Mouse (Mus musculus) midbrain, embryonic 15.5 days (tissue): ENCODE measurements around the gene Ddx41. TPM values are rescaled to one million over a fixed set of nuclear protein-coding genes. Genes with fewer than 3 reads are reported as not detected.
A peak's percentile ranks its signal among the peaks of the same experiment; 100 is the strongest.

Source experiments
- ATAC-seq: fragments of 200-750 bp; cut with Nextera tagmentation; replicated peaks from 2 replicates; pipeline ENCODE4 v1.8.0; 2017; ENCODE audit warnings: moderate TSS enrichment
- H3K27ac ChIP-seq: fragments of 300-500 bp; sonication (generic); 2 replicates; pipeline ENCODE4 v1.5.1; 2015; ENCODE audit warnings: mild to moderate bottlenecking, inconsistent platforms
- H3K27me3 ChIP-seq: fragments of 300-500 bp; sonication (generic); replicated peaks from 2 replicates; pipeline ENCODE4 v1.6.1; 2015; ENCODE audit warnings: inconsistent platforms
- H3K36me3 ChIP-seq: fragments of 300-500 bp; sonication (generic); replicated peaks from 2 replicates; pipeline ENCODE4 v1.6.1; 2015; ENCODE audit warnings: inconsistent platforms
- H3K4me1 ChIP-seq: fragments of 300-500 bp; sonication (generic); 2 replicates; pipeline ENCODE4 v1.6.1; 2015; ENCODE audit warnings: inconsistent platforms
- H3K4me2 ChIP-seq: fragments of 300-500 bp; sonication (generic); 2 replicates; pipeline ENCODE4 v1.6.1; 2015; ENCODE audit warnings: inconsistent platforms, mild to moderate bottlenecking, moderate library complexity
- H3K4me3 ChIP-seq: fragments of 300-500 bp; sonication (generic); 2 replicates; pipeline ENCODE4 v1.5.1; 2015; ENCODE audit warnings: mild to moderate bottlenecking, inconsistent platforms
- H3K9ac ChIP-seq: fragments of 300-500 bp; sonication (generic); 2 replicates; pipeline ENCODE4 v1.6.1; 2015; ENCODE audit warnings: mild to moderate bottlenecking, inconsistent platforms
- H3K9me3 ChIP-seq: fragments of 300-500 bp; sonication (generic); 2 replicates; pipeline ENCODE4 v1.6.1; 2016; ENCODE audit warnings: inconsistent platforms
- WGBS: fragments of 180-500 bp; shearing (Covaris S2); methylation state at CpG from one replicate; pipeline ENCODE4 v1.1.7; 2015; ENCODE audit warnings: mixed read lengths; 5-methylcytosine and 5-hydroxymethylcytosine counted together
- polyA plus RNA-seq: library from polyadenylated mRNA; unstranded; fragments of >200 nt; fragmentation: Nextera tagmentation; extraction: Ambion mirVana; gene quantifications from 2 replicates; pipeline ENCODE4 v1.2.1, GENCODE M21; 2015

Ddx41 gene
- polyA plus RNA-seq, 1 experiment from 2014 or later, result 63.6 TPM

- Histone ChIP-seq H3K36me3 (0 out of 2 replicates have a peak, but pooled peaks cover 6% of the 10 kb centered on the region), H3K27me3 (no peaks in the 10 kb centered on the region), H3K9ac (peak within 1 kb of the TSS; percentile 80), H3K4me1 (peaks cover 30% of the 10 kb centered on the region), H3K27ac (peak within 1 kb of the TSS; percentile 82), H3K9me3 (no peaks in the 10 kb centered on the region), H3K4me3 (peak within 1 kb of the TSS; percentile 71), H3K4me2 (peak within 1 kb of the TSS; percentile 87)
- under 1% methylated on average over 45 of the region's 55 CpGs for WGBS
- peak; percentile 79 for ATAC-seq
These were observed 23.2 kb downstream of the Ddx41 start, which contains the start of gene Pdlim7 for GRCm38 (mm10) chr13:55513111-55513748. TSS of gene Pdlim7 (minus strand) at chr13:55513676.

- H3K36me3 ChIP-seq, result peaks cover 7% of the 10 kb centered on the region; the same call in 1 of the 2 replicates
- peak overlapping the region; percentile 80 for H3K9ac ChIP-seq
- H3K4me1 ChIP-seq, result peaks cover 30% of the 10 kb centered on the region
- peak; percentile 61 for ATAC-seq
- H3K4me3 ChIP-seq, result peak overlapping the region; percentile 71
- no peaks in the 10 kb centered on the region for H3K9me3 ChIP-seq
- no peaks in the 10 kb centered on the region for H3K27me3 ChIP-seq
- 1% methylated on average over 25 of the region's 25 CpGs for WGBS
- peak overlapping the region; percentile 87 for H3K4me2 ChIP-seq
- peak overlapping the region; percentile 82 for H3K27ac ChIP-seq
These were observed 24.0 kb downstream of the Ddx41 start for GRCm38 (mm10) chr13:55512379-55513031.

GRCm38 (mm10) chr13:55511492-55511861 is 25.0 kb downstream of the Ddx41 start:
- peaks cover 30% of the 10 kb centered on the region for H3K4me1 ChIP-seq
- WGBS, result 31% methylated on average over 5 of the region's 5 CpGs
- peak overlapping the region; percentile 87 for H3K4me2 ChIP-seq
- H3K4me3 ChIP-seq, result peak overlapping the region; percentile 71; the same call in 1 of the 2 replicates
- peak overlapping the region; percentile 6 for H3K9ac ChIP-seq
- H3K36me3 ChIP-seq, result peaks cover 16% of the 10 kb centered on the region
- H3K27me3 ChIP-seq, result no peaks in the 10 kb centered on the region
- H3K9me3 ChIP-seq, result no peaks in the 10 kb centered on the region
- H3K27ac ChIP-seq, result peak overlapping the region; percentile 66
- no peak for ATAC-seq

GRCm38 (mm10) chr13:55510668-55511491 is 25.6 kb downstream of the Ddx41 start:
- peak; percentile 35; the same call in 1 of the 2 replicates for ATAC-seq
- peak overlapping the region; percentile 6 for H3K9ac ChIP-seq
- peak overlapping the region; percentile 87 for H3K4me2 ChIP-seq
- no peaks in the 10 kb centered on the region for H3K9me3 ChIP-seq
- WGBS, result 11% methylated on average over 6 of the region's 6 CpGs
- H3K4me3 ChIP-seq, result no peak overlapping the region
- peaks cover 30% of the 10 kb centered on the region for H3K4me1 ChIP-seq
- peaks cover 21% of the 10 kb centered on the region for H3K36me3 ChIP-seq
- H3K27me3 ChIP-seq, result no peaks in the 10 kb centered on the region
- H3K27ac ChIP-seq, result peak overlapping the region; percentile 66

GRCm38 (mm10) chr13:55510332-55510667 is 26.2 kb downstream of the Ddx41 start:
- Histone ChIP-seq H3K9me3 (no peaks in the 10 kb centered on the region), H3K36me3 (peaks cover 26% of the 10 kb centered on the region), H3K9ac (no peak overlapping the region), H3K27me3 (no peaks in the 10 kb centered on the region), H3K27ac (0 out of 2 replicates have a peak overlapping the region, but pooled peaks have one; percentile 0), H3K4me3 (no peak overlapping the region), H3K4me2 (no peak overlapping the region), H3K4me1 (peaks cover 30% of the 10 kb centered on the region)
- 31% methylated on average over 3 of the region's 3 CpGs for WGBS
- ATAC-seq, result no peak

- peaks cover 26% of the 10 kb centered on the region for H3K4me1 ChIP-seq
- H3K9me3 ChIP-seq, result no peaks in the 10 kb centered on the region
- no peak for ATAC-seq
- no peak overlapping the region for H3K4me3 ChIP-seq
- no peak overlapping the region for H3K9ac ChIP-seq
- peaks cover 40% of the 10 kb centered on the region for H3K36me3 ChIP-seq
- no peak overlapping the region for H3K27ac ChIP-seq
- 92% methylated on average over 10 of the region's 10 CpGs for WGBS
- H3K27me3 ChIP-seq, result no peaks in the 10 kb centered on the region
- H3K4me2 ChIP-seq, result no peak overlapping the region
These were observed 27.9 kb downstream of the Ddx41 start for GRCm38 (mm10) chr13:55508531-55508930.

- Histone ChIP-seq H3K9ac (no peak overlapping the region), H3K4me1 (peaks cover 26% of the 10 kb centered on the region), H3K4me3 (no peak overlapping the region), H3K4me2 (no peak overlapping the region), H3K27ac (no peak overlapping the region), H3K36me3 (peaks cover 40% of the 10 kb centered on the region), H3K9me3 (no peaks in the 10 kb centered on the region), H3K27me3 (no peaks in the 10 kb centered on the region)
- 64% methylated on average over 11 of the region's 11 CpGs for WGBS
- ATAC-seq, result no peak
These were observed 28.6 kb downstream of the Ddx41 start for GRCm38 (mm10) chr13:55507877-55508276.

GRCm38 (mm10) chr13:55506697-55507096 is 29.8 kb downstream of the Ddx41 start:
- H3K27me3 ChIP-seq, result no peaks in the 10 kb centered on the region
- peaks cover 16% of the 10 kb centered on the region for H3K4me1 ChIP-seq
- ATAC-seq, result no peak
- H3K9ac ChIP-seq, result no peak overlapping the region
- H3K4me2 ChIP-seq, result no peak overlapping the region
- peaks cover 40% of the 10 kb centered on the region for H3K36me3 ChIP-seq
- no peak overlapping the region for H3K27ac ChIP-seq
- H3K4me3 ChIP-seq, result no peak overlapping the region
- H3K9me3 ChIP-seq, result no peaks in the 10 kb centered on the region
- 93% methylated on average over 10 of the region's 10 CpGs for WGBS

GRCm38 (mm10) chr13:55505810-55506209 is 30.6 kb downstream of the Ddx41 start:
- Histone ChIP-seq H3K36me3 (peaks cover 40% of the 10 kb centered on the region), H3K27ac (no peak overlapping the region)
- no peak for ATAC-seq

GRCm38 (mm10) chr13:55504390-55504789 is 32.1 kb downstream of the Ddx41 start:
- no peak overlapping the region for H3K4me3 ChIP-seq
- 86% methylated on average over 5 of the region's 5 CpGs for WGBS

More at GRCm38 (mm10) chr13:55505810-55506209, 30.6 kb downstream of the Ddx41 start:
- H3K9ac ChIP-seq, result no peak overlapping the region
- no peaks in the 10 kb centered on the region for H3K9me3 ChIP-seq
- WGBS, result 97% methylated on average over 9 of the region's 9 CpGs
- peaks cover 7% of the 10 kb centered on the region for H3K4me1 ChIP-seq
- H3K27me3 ChIP-seq, result no peaks in the 10 kb centered on the region
- H3K4me2 ChIP-seq, result no peak overlapping the region
- no peak overlapping the region for H3K4me3 ChIP-seq

GRCm38 (mm10) chr13:55502405-55502804 is 34.1 kb downstream of the Ddx41 start:
- H3K4me3 ChIP-seq, result no peak overlapping the region
- no peak overlapping the region for H3K9ac ChIP-seq
- H3K9me3 ChIP-seq, result no peaks in the 10 kb centered on the region
- H3K27me3 ChIP-seq, result no peaks in the 10 kb centered on the region
- H3K27ac ChIP-seq, result no peak overlapping the region
- 87% methylated on average over 8 of the region's 8 CpGs for WGBS
- H3K4me2 ChIP-seq, result no peak overlapping the region
- peaks cover 37% of the 10 kb centered on the region for H3K36me3 ChIP-seq
- ATAC-seq, result no peak
- H3K4me1 ChIP-seq, result 0 out of 2 replicates have a peak, but pooled peaks cover 3% of the 10 kb centered on the region

More at GRCm38 (mm10) chr13:55504390-55504789, 32.1 kb downstream of the Ddx41 start:
- Histone ChIP-seq H3K27me3 (no peaks in the 10 kb centered on the region), H3K4me1 (no peaks in the 10 kb centered on the region), H3K4me2 (no peak overlapping the region), H3K9me3 (no peaks in the 10 kb centered on the region), H3K9ac (no peak overlapping the region), H3K27ac (no peak overlapping the region), H3K36me3 (peaks cover 43% of the 10 kb centered on the region)
- no peak for ATAC-seq

- H3K36me3 ChIP-seq, result peaks cover 21% of the 10 kb centered on the region; the same call in 1 of the 2 replicates
- no peaks in the 10 kb centered on the region for H3K27me3 ChIP-seq
- no peak for ATAC-seq
- H3K9me3 ChIP-seq, result no peaks in the 10 kb centered on the region
- 84% methylated on average over 10 of the region's 10 CpGs for WGBS
- no peak overlapping the region for H3K9ac ChIP-seq
- H3K4me2 ChIP-seq, result no peak overlapping the region
- peaks cover 15% of the 10 kb centered on the region for H3K4me1 ChIP-seq
- no peak overlapping the region for H3K4me3 ChIP-seq
- no peak overlapping the region for H3K27ac ChIP-seq
These were observed 35.9 kb downstream of the Ddx41 start for GRCm38 (mm10) chr13:55500575-55500974.
